Mouse (Mus musculus): ENCODE results near the gene Adh1.

Adh1 gene

GRCm38 (mm10) chr3:138260721-138261669 is at the start of gene Adh1:
Adh1 (plus strand) TSS chr3:138260991.
- no peak for DNase-seq (ENCODE audit: low read depth in 2 of 2, low spot score in 2 of 2)

GRCm38 (mm10) chr3:138212431-138212951 is 48.3 kb upstream of the Adh1 start:
- no peak for DNase-seq (ENCODE audit: low read depth in 2 of 2, low spot score in 2 of 2)

- no peak for DNase-seq (ENCODE audit: low read depth in 2 of 2, low spot score in 2 of 2)
Measured at GRCm38 (mm10) chr3:138215395-138215989, 45.3 kb upstream of the Adh1 start.

GRCm38 (mm10) chr3:138216091-138216490 is 44.7 kb upstream of the Adh1 start:
- no peak for DNase-seq (ENCODE audit: low read depth in 2 of 2, low spot score in 2 of 2)

- DNase-seq (ENCODE audit: low read depth in 2 of 2, low spot score in 2 of 2), result no peak
Measured at GRCm38 (mm10) chr3:138217631-138218264, 43.0 kb upstream of the Adh1 start, which contains the start of gene Adh7. Adh7 (plus strand) TSS chr3:138217760.

GRCm38 (mm10) chr3:138221116-138221515 is 39.7 kb upstream of the Adh1 start:
- DNase-seq (ENCODE audit: low read depth in 2 of 2, low spot score in 2 of 2), result no peak

GRCm38 (mm10) chr3:138222511-138222910 is 38.3 kb upstream of the Adh1 start:
- no peak for DNase-seq (ENCODE audit: low read depth in 2 of 2, low spot score in 2 of 2)

GRCm38 (mm10) chr3:138222952-138223351 is 37.8 kb upstream of the Adh1 start:
- peak; percentile 45 to 56 for DNase-seq (ENCODE audit: low read depth in 2 of 2, low spot score in 2 of 2)

- DNase-seq (ENCODE audit: low read depth in 2 of 2, low spot score in 2 of 2), result no peak
Measured at GRCm38 (mm10) chr3:138224363-138224954, 36.3 kb upstream of the Adh1 start.

GRCm38 (mm10) chr3:138225331-138225730 is 35.5 kb upstream of the Adh1 start:
- DNase-seq (ENCODE audit: low read depth in 2 of 2, low spot score in 2 of 2), result no peak

GRCm38 (mm10) chr3:138225853-138226252 is 34.9 kb upstream of the Adh1 start:
- DNase-seq (ENCODE audit: low read depth in 2 of 2, low spot score in 2 of 2), result no peak

GRCm38 (mm10) chr3:138226476-138226875 is 34.3 kb upstream of the Adh1 start:
- no peak for DNase-seq (ENCODE audit: low read depth in 2 of 2, low spot score in 2 of 2)

- no peak for DNase-seq (ENCODE audit: low read depth in 2 of 2, low spot score in 2 of 2)
Measured at GRCm38 (mm10) chr3:138227082-138227481, 33.7 kb upstream of the Adh1 start.

GRCm38 (mm10) chr3:138227782-138228181 is 33.0 kb upstream of the Adh1 start:
- DNase-seq (ENCODE audit: low read depth in 2 of 2, low spot score in 2 of 2), result no peak

GRCm38 (mm10) chr3:138229448-138229847 is 31.3 kb upstream of the Adh1 start:
- DNase-seq (ENCODE audit: low read depth in 2 of 2, low spot score in 2 of 2), result no peak

- DNase-seq (ENCODE audit: low read depth in 2 of 2, low spot score in 2 of 2), result no peak
Measured at GRCm38 (mm10) chr3:138230266-138230665, 30.5 kb upstream of the Adh1 start.

- no peak for DNase-seq (ENCODE audit: low read depth in 2 of 2, low spot score in 2 of 2)
Measured at GRCm38 (mm10) chr3:138231531-138231930, 29.3 kb upstream of the Adh1 start.

GRCm38 (mm10) chr3:138236546-138237163 is 24.1 kb upstream of the Adh1 start:
- no peak for DNase-seq (ENCODE audit: low read depth in 2 of 2, low spot score in 2 of 2)

- DNase-seq (ENCODE audit: low read depth in 2 of 2, low spot score in 2 of 2), result no peak
Measured at GRCm38 (mm10) chr3:138238046-138238445, 22.7 kb upstream of the Adh1 start.

- DNase-seq (ENCODE audit: low read depth in 2 of 2, low spot score in 2 of 2), result no peak
Measured at GRCm38 (mm10) chr3:138239461-138239860, 21.3 kb upstream of the Adh1 start.

GRCm38 (mm10) chr3:138240411-138240810 is 20.4 kb upstream of the Adh1 start:
- no peak for DNase-seq (ENCODE audit: low read depth in 2 of 2, low spot score in 2 of 2)
